Mouse (Mus musculus): Measurements from ENCODE around the gene Stx8. TPM values are rescaled to one million over a fixed set of nuclear protein-coding genes. Genes with fewer than 3 reads are reported as not detected.

Stx8 gene
- polyA plus RNA-seq, 1 experiment from 2014 or later = 67.1 TPM

GRCm38 (mm10) chr11:68006216-68006789 lies 40.3 kb downstream of the Stx8 start:
- 28% methylated on average over 8 of the region's 8 CpGs for WGBS
- no peak overlapping the region for H3K4me2 ChIP-seq (replicated peaks)
- no peak for ATAC-seq (ENCODE audit: low FRiP score)
- H3K27ac ChIP-seq = no peak overlapping the region
- H3K4me3 ChIP-seq (replicated peaks; ENCODE audit: low read length) = no peak overlapping the region
- no peaks in the 10 kb centered on the region for H3K9me3 ChIP-seq (ENCODE audit: control insufficient read depth, low read length)
- no peak overlapping the region for H3K9ac ChIP-seq
- peaks cover 11% of the 10 kb centered on the region for H3K4me1 ChIP-seq (replicated peaks; ENCODE audit: control insufficient read depth, insufficient read depth, low read length)
- no peak for DNase-seq (ENCODE audit: low spot score)
- no peaks in the 10 kb centered on the region for H3K36me3 ChIP-seq (replicated peaks; ENCODE audit: control insufficient read depth, insufficient read depth)
- H3K27me3 ChIP-seq (ENCODE audit: control insufficient read depth, insufficient read depth, low read length) = no peaks in the 10 kb centered on the region; the same call in 1 of the 2 replicates

GRCm38 (mm10) chr11:68007645-68008044 lies 41.7 kb downstream of the Stx8 start:
- Histone ChIP-seq H3K9ac (no peak overlapping the region), H3K4me2 (replicated peaks) (no peak overlapping the region), H3K9me3 (ENCODE audit: control insufficient read depth, low read length) (no peaks in the 10 kb centered on the region), H3K27ac (no peak overlapping the region), H3K27me3 (ENCODE audit: control insufficient read depth, insufficient read depth, low read length) (no peaks in the 10 kb centered on the region), H3K36me3 (replicated peaks; ENCODE audit: control insufficient read depth, insufficient read depth) (no peaks in the 10 kb centered on the region), H3K4me1 (replicated peaks; ENCODE audit: control insufficient read depth, insufficient read depth, low read length) (peaks cover 11% of the 10 kb centered on the region), H3K4me3 (replicated peaks; ENCODE audit: low read length) (no peak overlapping the region)
- no peak for ATAC-seq (ENCODE audit: low FRiP score)
- 35% methylated on average over 6 of the region's 6 CpGs for WGBS
- no peak for DNase-seq (ENCODE audit: low spot score)

- 80% methylated on average over 5 of the region's 5 CpGs for WGBS
- H3K27me3 ChIP-seq (ENCODE audit: control insufficient read depth, insufficient read depth, low read length) = no peaks in the 10 kb centered on the region
- no peak for DNase-seq (ENCODE audit: low spot score)
- H3K27ac ChIP-seq = no peak overlapping the region
- no peaks in the 10 kb centered on the region for H3K36me3 ChIP-seq (replicated peaks; ENCODE audit: control insufficient read depth, insufficient read depth)
- no peak overlapping the region for H3K9ac ChIP-seq
- H3K9me3 ChIP-seq (ENCODE audit: control insufficient read depth, low read length) = no peaks in the 10 kb centered on the region
- no peak for ATAC-seq (ENCODE audit: low FRiP score)
- H3K4me1 ChIP-seq (replicated peaks; ENCODE audit: control insufficient read depth, insufficient read depth, low read length) = peaks cover 11% of the 10 kb centered on the region
- H3K4me2 ChIP-seq (replicated peaks) = no peak overlapping the region
- H3K4me3 ChIP-seq (replicated peaks; ENCODE audit: low read length) = no peak overlapping the region
Observed at GRCm38 (mm10) chr11:68009377-68009776, 43.4 kb downstream of the Stx8 start.

GRCm38 (mm10) chr11:68012207-68012606 lies 46.2 kb downstream of the Stx8 start:
- Histone ChIP-seq H3K9ac (no peak overlapping the region), H3K4me2 (replicated peaks) (no peak overlapping the region), H3K27ac (no peak overlapping the region), H3K4me3 (replicated peaks; ENCODE audit: low read length) (no peak overlapping the region), H3K9me3 (ENCODE audit: control insufficient read depth, low read length) (no peaks in the 10 kb centered on the region), H3K36me3 (replicated peaks; ENCODE audit: control insufficient read depth, insufficient read depth) (no peaks in the 10 kb centered on the region), H3K4me1 (replicated peaks; ENCODE audit: control insufficient read depth, insufficient read depth, low read length) (no peaks in the 10 kb centered on the region), H3K27me3 (ENCODE audit: control insufficient read depth, insufficient read depth, low read length) (no peaks in the 10 kb centered on the region)
- DNase-seq (ENCODE audit: low spot score) (no peak), ATAC-seq (ENCODE audit: low FRiP score) (no peak)
- 86% methylated on average over 7 of the region's 7 CpGs for WGBS

GRCm38 (mm10) chr11:68018191-68018590 lies 52.2 kb downstream of the Stx8 start:
- H3K27me3 ChIP-seq (ENCODE audit: control insufficient read depth, insufficient read depth, low read length) = no peaks in the 10 kb centered on the region
- no peak for DNase-seq (ENCODE audit: low spot score)
- H3K4me2 ChIP-seq (replicated peaks) = no peak overlapping the region
- WGBS = 87% methylated on average over 8 of the region's 8 CpGs
- no peak overlapping the region for H3K27ac ChIP-seq
- H3K4me3 ChIP-seq (replicated peaks; ENCODE audit: low read length) = no peak overlapping the region
- ATAC-seq (ENCODE audit: low FRiP score) = no peak
- no peaks in the 10 kb centered on the region for H3K4me1 ChIP-seq (replicated peaks; ENCODE audit: control insufficient read depth, insufficient read depth, low read length)
- H3K9ac ChIP-seq = no peak overlapping the region
- no peaks in the 10 kb centered on the region for H3K36me3 ChIP-seq (replicated peaks; ENCODE audit: control insufficient read depth, insufficient read depth)
- H3K9me3 ChIP-seq (ENCODE audit: control insufficient read depth, low read length) = no peaks in the 10 kb centered on the region

- Histone ChIP-seq H3K27ac (no peak overlapping the region), H3K9ac (no peak overlapping the region), H3K27me3 (ENCODE audit: control insufficient read depth, insufficient read depth, low read length) (no peaks in the 10 kb centered on the region), H3K4me3 (replicated peaks; ENCODE audit: low read length) (no peak overlapping the region), H3K9me3 (ENCODE audit: control insufficient read depth, low read length) (no peaks in the 10 kb centered on the region), H3K4me1 (replicated peaks; ENCODE audit: control insufficient read depth, insufficient read depth, low read length) (no peaks in the 10 kb centered on the region), H3K36me3 (replicated peaks; ENCODE audit: control insufficient read depth, insufficient read depth) (no peaks in the 10 kb centered on the region), H3K4me2 (replicated peaks) (no peak overlapping the region)
- 76% methylated on average over 11 of the region's 11 CpGs for WGBS
- ATAC-seq (ENCODE audit: low FRiP score) = no peak
- no peak for DNase-seq (ENCODE audit: low spot score)
Observed at GRCm38 (mm10) chr11:68019156-68019555, 53.2 kb downstream of the Stx8 start.

GRCm38 (mm10) chr11:68021976-68022375 lies 56.0 kb downstream of the Stx8 start:
- no peak overlapping the region for H3K4me3 ChIP-seq (replicated peaks; ENCODE audit: low read length)
- no peaks in the 10 kb centered on the region for H3K4me1 ChIP-seq (replicated peaks; ENCODE audit: control insufficient read depth, insufficient read depth, low read length)
- H3K4me2 ChIP-seq (replicated peaks) = no peak overlapping the region
- H3K27me3 ChIP-seq (ENCODE audit: control insufficient read depth, insufficient read depth, low read length) = no peaks in the 10 kb centered on the region
- no peaks in the 10 kb centered on the region for H3K36me3 ChIP-seq (replicated peaks; ENCODE audit: control insufficient read depth, insufficient read depth)
- ATAC-seq (ENCODE audit: low FRiP score) (no peak), DNase-seq (ENCODE audit: low spot score) (no peak)
- no peaks in the 10 kb centered on the region for H3K9me3 ChIP-seq (ENCODE audit: control insufficient read depth, low read length)
- no peak overlapping the region for H3K9ac ChIP-seq
- no peak overlapping the region for H3K27ac ChIP-seq
- 87% methylated on average over 7 of the region's 7 CpGs for WGBS

GRCm38 (mm10) chr11:68022895-68023294 lies 56.9 kb downstream of the Stx8 start:
- Histone ChIP-seq H3K27me3 (ENCODE audit: control insufficient read depth, insufficient read depth, low read length) (no peaks in the 10 kb centered on the region), H3K4me2 (replicated peaks) (no peak overlapping the region), H3K9ac (no peak overlapping the region), H3K27ac (no peak overlapping the region), H3K9me3 (ENCODE audit: control insufficient read depth, low read length) (no peaks in the 10 kb centered on the region), H3K4me1 (replicated peaks; ENCODE audit: control insufficient read depth, insufficient read depth, low read length) (no peaks in the 10 kb centered on the region), H3K36me3 (replicated peaks; ENCODE audit: control insufficient read depth, insufficient read depth) (no peaks in the 10 kb centered on the region), H3K4me3 (replicated peaks; ENCODE audit: low read length) (no peak overlapping the region)
- WGBS = 84% methylated on average over 5 of the region's 5 CpGs
- ATAC-seq (ENCODE audit: low FRiP score) (no peak), DNase-seq (ENCODE audit: low spot score) (no peak)

GRCm38 (mm10) chr11:68023811-68024369 lies 57.9 kb downstream of the Stx8 start:
- Histone ChIP-seq H3K9ac (no peak overlapping the region), H3K4me1 (replicated peaks; ENCODE audit: control insufficient read depth, insufficient read depth, low read length) (no peaks in the 10 kb centered on the region)

GRCm38 (mm10) chr11:68026590-68026989 lies 60.6 kb downstream of the Stx8 start:
- H3K4me2 ChIP-seq (replicated peaks) = no peak overlapping the region
- H3K4me1 ChIP-seq (replicated peaks; ENCODE audit: control insufficient read depth, insufficient read depth, low read length) = no peaks in the 10 kb centered on the region
- H3K4me3 ChIP-seq (replicated peaks; ENCODE audit: low read length) = no peak overlapping the region
- WGBS = 79% methylated on average over 5 of the region's 5 CpGs
- DNase-seq (ENCODE audit: low spot score) (no peak), ATAC-seq (ENCODE audit: low FRiP score) (no peak)
- H3K27me3 ChIP-seq (ENCODE audit: control insufficient read depth, insufficient read depth, low read length) = no peaks in the 10 kb centered on the region
- no peak overlapping the region for H3K9ac ChIP-seq
- no peaks in the 10 kb centered on the region for H3K9me3 ChIP-seq (ENCODE audit: control insufficient read depth, low read length)
- H3K27ac ChIP-seq = no peak overlapping the region
- H3K36me3 ChIP-seq (replicated peaks; ENCODE audit: control insufficient read depth, insufficient read depth) = no peaks in the 10 kb centered on the region

More at GRCm38 (mm10) chr11:68023811-68024369, 57.9 kb downstream of the Stx8 start:
- H3K36me3 ChIP-seq (replicated peaks; ENCODE audit: control insufficient read depth, insufficient read depth) = no peaks in the 10 kb centered on the region
- H3K27ac ChIP-seq = no peak overlapping the region
- no peak overlapping the region for H3K4me3 ChIP-seq (replicated peaks; ENCODE audit: low read length)
- H3K9me3 ChIP-seq (ENCODE audit: control insufficient read depth, low read length) = no peaks in the 10 kb centered on the region
- no peak for ATAC-seq (ENCODE audit: low FRiP score)
- DNase-seq (ENCODE audit: low spot score) = no peak
- no peak overlapping the region for H3K4me2 ChIP-seq (replicated peaks)
- no peaks in the 10 kb centered on the region for H3K27me3 ChIP-seq (ENCODE audit: control insufficient read depth, insufficient read depth, low read length)
- WGBS = 88% methylated on average over 8 of the region's 8 CpGs

Data from hindbrain, embryonic 14.5 days (tissue).